Mouse (Mus musculus): ENCODE data around the gene P2rx4. TPM values are rescaled to one million over a fixed set of nuclear protein-coding genes. Genes with fewer than 3 reads are reported as not detected.

Gene P2rx4
- polyA plus RNA-seq, 1 experiment from 2014 or later = 5.6 TPM

DNA sequence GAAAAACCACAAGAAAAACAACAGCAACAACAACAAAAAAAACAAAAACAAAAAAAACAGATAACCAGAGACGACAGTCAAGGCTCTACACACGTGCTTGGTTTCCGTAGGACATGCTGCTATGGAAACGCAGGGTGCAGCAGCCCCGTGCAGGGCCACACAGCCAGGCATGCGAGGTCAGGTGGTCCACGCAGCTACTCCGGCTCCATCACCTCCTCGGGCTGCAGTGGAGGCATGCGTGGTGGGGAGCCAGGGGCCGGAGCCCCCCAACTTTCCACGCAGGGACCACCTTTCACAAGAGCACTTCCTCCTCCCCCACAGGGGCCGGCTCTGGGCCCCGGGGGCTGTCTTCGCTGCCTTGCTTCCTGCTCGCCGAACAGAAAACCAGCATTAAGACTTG lies 26.5 kb downstream of the P2rx4 start:
- Histone ChIP-seq H3K9ac (no peak overlapping the region), H3K9me3 (no peaks in the 10 kb centered on the region), H3K4me1 (peaks cover 11% of the 10 kb centered on the region), H3K4me3 (replicated peaks) (no peak overlapping the region), H3K27me3 (no peaks in the 10 kb centered on the region), H3K27ac (no peak overlapping the region), H3K4me2 (no peak overlapping the region), H3K36me3 (replicated peaks) (peaks cover 16% of the 10 kb centered on the region)
- no peak for ATAC-seq (ENCODE audit: low FRiP score)
- 73% methylated on average over 17 of the region's 17 CpGs for WGBS

DNA sequence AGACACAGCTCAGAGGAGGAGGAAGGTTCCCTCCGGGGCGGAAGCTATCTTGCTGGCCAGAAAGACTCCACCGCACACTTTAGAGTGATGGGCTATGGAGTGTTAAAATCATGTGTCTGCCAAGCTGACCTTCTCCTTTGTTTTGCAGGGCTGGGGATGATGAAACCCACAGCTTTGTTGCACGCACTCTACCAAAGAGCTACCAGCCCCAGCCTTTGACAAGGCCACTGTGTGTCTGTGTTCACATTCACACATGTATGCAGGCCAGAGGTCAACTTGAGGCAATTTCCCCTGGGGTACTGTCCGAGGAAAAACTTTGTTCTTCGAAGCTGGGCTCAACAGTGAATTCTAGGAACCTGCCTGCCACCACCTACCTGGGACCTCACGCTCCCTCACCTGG lies 28.5 kb downstream of the P2rx4 start:
- H3K27me3 ChIP-seq = no peaks in the 10 kb centered on the region
- no peak overlapping the region for H3K9ac ChIP-seq

DNA sequence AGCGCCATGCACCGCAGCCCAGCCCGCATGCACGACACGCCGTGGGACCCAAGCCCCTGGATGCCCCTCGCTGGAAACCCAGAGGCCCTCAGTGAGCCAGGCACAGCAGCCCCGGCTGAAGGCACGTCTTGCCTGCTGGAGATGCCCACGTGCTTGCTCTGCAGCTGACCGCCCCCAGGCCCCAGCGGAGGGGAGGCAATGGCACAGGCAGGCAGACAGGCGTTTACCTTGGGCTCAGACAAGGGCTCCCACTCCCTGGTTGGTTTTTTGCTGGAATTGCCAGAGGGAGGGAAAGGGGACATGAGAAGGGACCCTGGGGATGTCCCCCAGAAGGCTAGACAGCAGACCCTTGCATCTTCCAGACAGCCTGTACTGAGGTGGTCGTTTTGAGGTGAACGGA lies 29.4 kb downstream of the P2rx4 start:
- Histone ChIP-seq H3K9ac (no peak overlapping the region), H3K4me2 (no peak overlapping the region), H3K27ac (no peak overlapping the region), H3K36me3 (replicated peaks) (peaks cover 28% of the 10 kb centered on the region), H3K4me1 (peaks cover 7% of the 10 kb centered on the region), H3K4me3 (replicated peaks) (no peak overlapping the region), H3K27me3 (no peaks in the 10 kb centered on the region), H3K9me3 (no peaks in the 10 kb centered on the region)
- no peak for ATAC-seq (ENCODE audit: low FRiP score)
- 93% methylated on average over 15 of the region's 15 CpGs for WGBS

More for the DNA sequence above, 28.5 kb downstream of the P2rx4 start:
- H3K4me3 ChIP-seq (replicated peaks) = no peak overlapping the region
- H3K36me3 ChIP-seq (replicated peaks) = peaks cover 19% of the 10 kb centered on the region
- no peak overlapping the region for H3K4me2 ChIP-seq
- ATAC-seq (ENCODE audit: low FRiP score) = no peak
- H3K4me1 ChIP-seq = peaks cover 11% of the 10 kb centered on the region
- 89% methylated on average over 7 of the region's 7 CpGs for WGBS
- H3K27ac ChIP-seq = no peak overlapping the region
- no peaks in the 10 kb centered on the region for H3K9me3 ChIP-seq

DNA sequence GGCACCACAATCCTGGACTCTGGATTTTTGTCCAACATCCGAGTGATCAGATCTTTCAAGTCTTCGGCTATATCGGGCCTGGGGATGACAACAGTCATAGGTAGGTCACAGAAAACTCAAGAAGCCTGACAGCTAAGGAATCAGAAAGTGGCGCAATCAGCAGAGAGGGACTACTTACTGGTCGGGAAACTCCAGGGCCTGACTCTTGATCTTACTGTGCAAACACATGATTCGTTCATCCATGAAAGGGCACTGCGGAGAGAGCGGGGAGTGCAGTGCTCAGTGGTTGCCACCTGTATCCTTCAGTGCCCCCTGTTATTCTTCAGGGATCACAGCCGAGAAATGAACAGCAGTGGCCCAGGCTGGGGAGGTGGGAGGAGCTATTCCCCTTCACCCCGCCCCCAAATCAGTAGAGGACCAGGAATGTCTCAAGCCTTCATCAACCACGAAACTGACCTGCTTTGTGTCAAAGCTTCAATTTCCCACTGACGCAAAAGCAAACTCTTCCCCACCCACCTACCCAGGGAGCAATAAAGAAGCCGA lies 36.6 kb downstream of the P2rx4 start:
- Histone ChIP-seq H3K4me1 (no peaks in the 10 kb centered on the region), H3K9ac (no peak overlapping the region), H3K36me3 (replicated peaks) (peaks cover 65% of the 10 kb centered on the region), H3K27me3 (no peaks in the 10 kb centered on the region), H3K27ac (no peak overlapping the region), H3K4me2 (no peak overlapping the region), H3K9me3 (no peaks in the 10 kb centered on the region), H3K4me3 (replicated peaks) (no peak overlapping the region)
- no peak for ATAC-seq (ENCODE audit: low FRiP score)
- 87% methylated on average over 13 of the region's 13 CpGs for WGBS

DNA sequence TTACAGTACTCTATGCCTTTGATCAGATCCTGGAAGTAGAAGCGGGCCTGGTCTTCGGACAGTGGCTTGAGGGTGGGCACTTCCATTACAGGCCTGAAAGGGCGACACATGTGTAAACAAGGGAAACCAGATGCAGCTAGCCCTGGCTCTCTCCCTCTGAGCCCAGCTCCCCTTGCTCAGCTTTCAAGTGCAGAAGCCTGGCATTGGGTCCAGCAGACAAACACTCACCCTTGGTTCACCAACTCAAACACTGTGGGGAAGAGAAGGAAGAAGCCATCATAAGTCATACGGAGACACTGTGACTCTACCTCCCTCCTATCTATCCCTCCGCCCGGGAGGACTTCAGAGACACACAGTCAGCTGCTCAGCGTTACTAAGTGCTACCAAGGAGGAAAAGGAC lies 40.6 kb downstream of the P2rx4 start:
- no peaks in the 10 kb centered on the region for H3K4me1 ChIP-seq
- H3K4me3 ChIP-seq (replicated peaks) = no peak overlapping the region
- H3K36me3 ChIP-seq (replicated peaks) = peaks cover 55% of the 10 kb centered on the region
- 91% methylated on average over 7 of the region's 7 CpGs for WGBS
- H3K27ac ChIP-seq = no peak overlapping the region
- H3K9me3 ChIP-seq = no peaks in the 10 kb centered on the region
- H3K27me3 ChIP-seq = no peaks in the 10 kb centered on the region
- H3K4me2 ChIP-seq = no peak overlapping the region
- ATAC-seq (ENCODE audit: low FRiP score) = no peak
- no peak overlapping the region for H3K9ac ChIP-seq

DNA sequence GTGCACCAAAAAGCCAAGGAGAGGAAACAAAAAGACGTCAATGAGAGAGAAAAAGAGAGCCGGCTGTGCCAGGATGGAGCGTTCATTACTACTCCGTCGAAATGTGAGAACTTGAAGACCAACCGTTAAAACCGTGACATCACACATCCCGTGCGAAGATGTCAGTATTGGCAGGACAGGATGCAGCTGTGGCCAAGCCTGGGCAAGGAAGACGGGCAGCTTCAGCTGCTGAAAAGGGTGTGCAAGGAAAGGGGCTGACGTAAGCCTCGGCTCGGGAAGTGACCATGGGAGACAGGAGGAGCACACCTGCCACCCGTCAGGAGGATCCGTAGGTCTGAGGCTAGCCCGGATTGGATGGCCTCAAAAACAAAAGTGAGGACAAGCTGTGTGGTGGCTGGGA lies 47.1 kb downstream of the P2rx4 start:
- Histone ChIP-seq H3K9ac (no peak overlapping the region), H3K27ac (no peak overlapping the region), H3K4me2 (no peak overlapping the region), H3K36me3 (replicated peaks) (peaks cover 38% of the 10 kb centered on the region), H3K4me3 (replicated peaks) (no peak overlapping the region), H3K27me3 (no peaks in the 10 kb centered on the region), H3K4me1 (no peaks in the 10 kb centered on the region), H3K9me3 (no peaks in the 10 kb centered on the region)
- WGBS = 95% methylated on average over 16 of the region's 16 CpGs
- ATAC-seq (ENCODE audit: low FRiP score) = no peak

DNA sequence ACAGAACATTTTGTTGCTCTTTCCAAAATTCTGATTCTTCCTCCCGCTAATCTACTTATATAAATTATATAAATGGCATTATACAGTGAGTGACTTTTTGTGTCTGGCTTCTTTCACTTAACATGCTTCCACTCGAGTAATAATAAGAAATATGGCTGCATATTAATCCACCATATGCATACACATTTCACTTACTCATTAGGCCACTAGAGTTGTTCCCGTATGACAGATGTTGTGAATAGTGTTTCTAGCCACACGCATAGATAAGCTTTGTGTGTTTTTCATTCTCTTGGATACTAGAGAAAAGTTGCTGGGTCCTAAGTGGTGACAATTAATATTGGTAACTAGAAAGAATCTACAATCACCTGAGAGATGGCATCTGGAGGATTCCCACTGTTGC lies 48.3 kb downstream of the P2rx4 start:
- no peak overlapping the region for H3K4me3 ChIP-seq (replicated peaks)
- no peak for ATAC-seq (ENCODE audit: low FRiP score)
- WGBS = 94% methylated on average over 4 of the region's 4 CpGs
- H3K4me1 ChIP-seq = no peaks in the 10 kb centered on the region
- no peak overlapping the region for H3K9ac ChIP-seq
- peaks cover 32% of the 10 kb centered on the region for H3K36me3 ChIP-seq (replicated peaks)
- no peak overlapping the region for H3K27ac ChIP-seq
- H3K27me3 ChIP-seq = no peaks in the 10 kb centered on the region
- H3K9me3 ChIP-seq = no peaks in the 10 kb centered on the region
- H3K4me2 ChIP-seq = no peak overlapping the region

DNA sequence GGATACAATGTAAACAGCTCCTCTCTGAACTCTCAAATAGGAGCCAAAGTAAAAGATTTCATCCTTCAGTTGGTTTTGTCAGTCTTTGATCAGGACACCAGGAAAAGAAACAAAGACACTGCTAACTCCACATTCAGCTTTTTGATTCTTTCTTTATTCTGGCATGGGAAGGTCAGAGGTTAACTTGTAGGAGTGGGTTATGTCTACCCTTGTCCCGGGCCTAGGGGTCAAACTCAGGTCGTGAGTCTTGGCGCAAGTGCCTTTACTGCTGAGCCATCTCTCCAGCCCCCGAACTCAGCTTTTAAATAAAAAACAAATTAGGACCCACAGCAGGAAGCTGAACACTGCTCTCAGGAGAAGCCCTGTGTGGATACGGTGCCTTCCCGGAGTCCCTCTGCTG lies 48.8 kb downstream of the P2rx4 start:
- Histone ChIP-seq H3K4me2 (no peak overlapping the region), H3K4me3 (replicated peaks) (no peak overlapping the region), H3K36me3 (replicated peaks) (peaks cover 32% of the 10 kb centered on the region), H3K27me3 (no peaks in the 10 kb centered on the region), H3K27ac (no peak overlapping the region), H3K4me1 (no peaks in the 10 kb centered on the region), H3K9me3 (no peaks in the 10 kb centered on the region), H3K9ac (no peak overlapping the region)
- no peak for ATAC-seq (ENCODE audit: low FRiP score)
- WGBS = 63% methylated on average over 6 of the region's 6 CpGs

DNA sequence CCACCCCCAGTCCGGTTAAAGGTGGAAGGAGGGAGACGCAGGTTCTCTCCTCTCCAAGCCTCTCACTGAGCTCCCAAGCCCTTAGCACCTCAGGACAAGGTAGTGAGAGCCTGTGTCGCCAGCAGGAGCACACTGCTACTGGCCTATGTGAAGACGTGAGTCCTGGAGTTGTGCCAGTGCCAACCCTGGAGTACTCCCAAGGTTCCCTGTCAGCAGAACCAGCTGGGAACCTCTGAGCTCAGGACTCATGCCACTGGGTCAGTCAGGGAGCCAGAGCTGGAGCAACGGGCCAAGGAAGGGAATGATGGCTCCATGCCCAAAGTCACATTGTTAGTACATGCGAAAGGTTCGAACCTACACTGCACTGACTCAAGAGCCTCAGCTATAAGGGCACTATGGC lies 49.3 kb downstream of the P2rx4 start:
- Histone ChIP-seq H3K9me3 (no peaks in the 10 kb centered on the region), H3K9ac (no peak overlapping the region), H3K4me2 (no peak overlapping the region), H3K36me3 (replicated peaks) (peaks cover 32% of the 10 kb centered on the region), H3K4me3 (replicated peaks) (no peak overlapping the region), H3K27me3 (no peaks in the 10 kb centered on the region), H3K27ac (no peak overlapping the region), H3K4me1 (no peaks in the 10 kb centered on the region)
- WGBS = 94% methylated on average over 7 of the region's 7 CpGs
- ATAC-seq (ENCODE audit: low FRiP score) = no peak

DNA sequence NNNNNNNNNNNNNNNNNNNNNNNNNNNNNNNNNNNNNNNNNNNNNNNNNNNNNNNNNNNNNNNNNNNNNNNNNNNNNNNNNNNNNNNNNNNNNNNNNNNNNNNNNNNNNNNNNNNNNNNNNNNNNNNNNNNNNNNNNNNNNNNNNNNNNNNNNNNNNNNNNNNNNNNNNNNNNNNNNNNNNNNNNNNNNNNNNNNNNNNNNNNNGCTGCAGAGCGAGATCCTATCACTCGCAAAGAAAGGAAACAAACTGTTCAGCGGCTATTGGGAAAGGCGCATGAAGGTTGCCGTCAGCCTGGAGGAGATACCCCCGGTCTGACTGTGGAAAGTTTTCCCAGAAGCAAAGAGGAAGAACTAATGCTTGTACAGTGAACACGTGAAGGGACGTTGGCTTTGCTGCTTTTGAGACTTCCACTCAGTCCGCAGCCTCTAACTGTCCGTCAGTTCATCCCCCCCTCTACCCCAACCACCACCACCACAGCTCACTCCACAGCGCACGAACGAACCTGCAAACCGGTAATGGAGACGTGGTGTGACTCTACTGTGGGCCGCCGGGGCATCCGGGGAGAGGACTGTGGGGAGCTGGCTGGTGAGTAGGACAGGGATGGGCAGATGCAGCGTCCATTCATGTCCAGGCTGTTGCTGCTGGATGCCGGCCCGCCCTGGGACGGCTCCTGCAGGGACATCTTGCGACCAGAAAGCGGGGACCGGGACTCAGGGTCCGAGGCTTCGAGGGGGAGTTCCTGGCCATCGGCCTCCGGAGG lies 56.1 kb downstream of the P2rx4 start:
- Histone ChIP-seq H3K27ac (no peak overlapping the region), H3K4me3 (replicated peaks) (no peak overlapping the region), H3K4me2 (no peak overlapping the region), H3K36me3 (replicated peaks) (peaks cover 18% of the 10 kb centered on the region; the same call in 1 of the 2 replicates), H3K4me1 (no peaks in the 10 kb centered on the region), H3K9me3 (no peaks in the 10 kb centered on the region), H3K27me3 (no peaks in the 10 kb centered on the region), H3K9ac (no peak overlapping the region)
- 89% methylated on average over 29 of the region's 29 CpGs for WGBS
- ATAC-seq (ENCODE audit: low FRiP score) = no peak

DNA sequence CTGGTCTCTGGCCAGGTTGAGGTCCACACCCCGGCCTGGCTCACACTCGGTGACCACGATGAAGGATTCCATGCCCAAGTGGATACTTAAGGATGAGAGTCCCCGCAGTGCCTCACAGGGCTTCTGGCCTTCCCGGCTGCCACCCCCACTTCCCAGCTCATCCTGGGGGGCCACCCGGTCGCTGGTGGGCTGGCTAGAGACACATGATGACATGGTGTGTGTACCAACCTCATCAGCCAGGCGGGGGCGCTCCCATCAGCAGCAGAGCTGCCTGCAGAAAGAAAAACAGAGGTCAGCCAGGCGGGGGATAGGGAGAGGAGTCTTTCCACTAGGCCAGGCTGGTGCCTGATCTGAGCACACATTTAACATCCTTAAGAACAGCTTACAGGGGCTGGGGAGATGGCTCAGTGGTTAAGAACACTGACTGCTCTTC lies 56.7 kb downstream of the P2rx4 start:
- no peaks in the 10 kb centered on the region for H3K4me1 ChIP-seq
- H3K9me3 ChIP-seq = no peaks in the 10 kb centered on the region
- H3K4me2 ChIP-seq = no peak overlapping the region
- no peak for ATAC-seq (ENCODE audit: low FRiP score)
- H3K27ac ChIP-seq = no peak overlapping the region
- no peak overlapping the region for H3K9ac ChIP-seq
- H3K4me3 ChIP-seq (replicated peaks) = no peak overlapping the region
- H3K36me3 ChIP-seq (replicated peaks) = peaks cover 18% of the 10 kb centered on the region; the same call in 1 of the 2 replicates
- WGBS = 59% methylated on average over 9 of the region's 10 CpGs
- no peaks in the 10 kb centered on the region for H3K27me3 ChIP-seq

DNA sequence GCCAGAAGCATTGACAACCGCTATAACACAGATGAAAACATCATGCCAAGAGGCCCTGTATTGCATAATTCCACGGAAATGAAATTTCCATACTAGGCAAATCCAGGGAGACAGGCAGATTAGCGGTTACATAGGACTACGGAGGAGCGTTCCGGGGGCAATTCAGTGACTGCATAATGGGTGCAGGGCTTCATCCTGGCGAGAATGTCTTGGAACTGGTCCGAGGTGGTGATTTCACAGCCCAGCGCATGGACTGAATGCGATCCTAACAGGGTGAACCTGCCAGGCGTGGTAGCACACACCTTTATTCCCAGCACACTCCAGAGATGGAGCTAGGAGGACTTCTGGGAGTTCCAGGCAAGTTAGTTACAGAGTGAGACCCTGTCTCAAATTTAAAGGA lies 59.9 kb downstream of the P2rx4 start:
- WGBS = 94% methylated on average over 11 of the region's 11 CpGs
- Histone ChIP-seq H3K9ac (no peak overlapping the region), H3K4me3 (replicated peaks) (no peak overlapping the region), H3K36me3 (replicated peaks) (peaks cover 16% of the 10 kb centered on the region), H3K27me3 (no peaks in the 10 kb centered on the region), H3K4me1 (no peaks in the 10 kb centered on the region), H3K27ac (no peak overlapping the region), H3K9me3 (0 out of 2 replicates have a peak, but pooled peaks cover 2% of the 10 kb centered on the region), H3K4me2 (no peak overlapping the region)
- no peak for ATAC-seq (ENCODE audit: low FRiP score)

DNA sequence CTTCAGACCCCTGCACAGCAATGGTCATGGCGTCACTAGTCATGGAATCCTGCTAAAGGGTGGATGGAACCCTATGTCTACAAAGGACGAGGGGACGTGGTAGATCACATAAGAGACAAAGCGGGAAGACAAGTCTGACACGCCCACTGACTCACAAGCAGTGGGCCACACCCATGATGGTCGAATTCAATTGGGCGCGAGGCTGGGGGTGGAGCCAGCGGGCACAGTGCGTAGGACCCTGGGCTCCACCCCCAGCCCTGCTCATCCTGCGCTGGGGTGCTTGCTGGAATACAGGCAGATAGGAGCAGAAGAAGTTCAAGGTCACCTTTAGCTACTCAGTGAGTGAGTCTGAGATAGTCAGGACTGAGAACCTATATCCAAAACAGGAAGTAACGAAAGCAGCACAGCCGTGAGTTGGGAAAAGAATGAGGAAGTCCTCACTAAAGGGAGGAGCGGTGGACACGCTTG lies 61.8 kb downstream of the P2rx4 start:
- WGBS = 88% methylated on average over 15 of the region's 15 CpGs
- no peak for ATAC-seq (ENCODE audit: low FRiP score)

More for the DNA sequence above, 61.8 kb downstream of the P2rx4 start:
- Histone ChIP-seq H3K9me3 (0 out of 2 replicates have a peak, but pooled peaks cover 4% of the 10 kb centered on the region), H3K4me1 (0 out of 2 replicates have a peak, but pooled peaks cover 5% of the 10 kb centered on the region), H3K27me3 (no peaks in the 10 kb centered on the region), H3K4me2 (no peak overlapping the region), H3K9ac (no peak overlapping the region), H3K4me3 (replicated peaks) (no peak overlapping the region), H3K27ac (no peak overlapping the region), H3K36me3 (replicated peaks) (peaks cover 8% of the 10 kb centered on the region; the same call in 1 of the 2 replicates)
